Mouse (Mus musculus): Measurements from ENCODE around the gene Tle3. TPM values are rescaled to one million over a fixed set of nuclear protein-coding genes. Genes with fewer than 3 reads are reported as not detected.

Tle3 gene
- total RNA-seq, 2 experiments from 2014 or later = 53.1 to 57.2 TPM

DNA sequence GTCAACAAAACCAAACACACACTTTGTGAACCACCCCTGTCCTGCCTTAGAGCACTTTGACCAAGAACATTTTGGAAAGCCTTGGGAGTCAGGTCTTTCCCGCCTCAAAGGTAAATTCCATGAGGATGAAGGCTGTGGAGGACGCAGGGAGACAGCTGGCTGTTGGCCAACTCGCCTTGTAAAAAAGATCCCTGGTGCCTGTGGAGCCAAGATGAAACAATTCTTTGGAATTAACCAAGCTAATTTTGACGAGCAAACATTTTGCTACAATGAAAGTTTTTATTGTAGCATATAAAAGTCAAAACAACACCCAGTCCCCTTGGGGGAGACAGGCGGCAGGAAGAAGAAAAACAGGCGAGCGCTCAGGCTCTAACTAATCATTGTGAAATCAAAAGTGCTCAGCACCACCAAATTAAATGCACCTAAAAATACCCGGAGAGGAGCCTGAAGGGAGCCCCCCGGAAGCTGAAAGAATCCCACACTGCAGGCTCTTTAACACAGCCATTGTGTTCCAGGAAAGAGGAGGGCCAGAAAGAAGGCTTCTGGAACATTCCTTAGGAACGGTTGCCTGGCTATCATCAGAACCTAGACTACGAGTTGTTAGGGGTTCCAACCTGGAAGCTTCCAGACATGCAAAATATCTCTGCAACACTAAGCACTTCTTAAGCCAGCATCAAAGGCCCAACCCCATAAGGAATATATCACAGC is 69.2 kb downstream of the Tle3 start:
- no peak for DNase-seq (ENCODE audit: low spot score in 2 of 2)
- no peak overlapping the region for H3K27ac ChIP-seq
- TF ChIP-seq CTCF (conservative IDR thresholded peaks at IDR 0.05) = 0 out of 2 replicates have a peak, but pooled peaks have one; percentile 8

GRCm38 (mm10) chr9:61442951-61443630 is 70.9 kb downstream of the Tle3 start:
- Histone ChIP-seq H3K4me3 (no peak overlapping the region), H3K27ac (no peak overlapping the region)
- DNase-seq (ENCODE audit: low spot score in 2 of 2) = no peak
- TF ChIP-seq CTCF (conservative IDR thresholded peaks at IDR 0.05) = no peak

More for the DNA sequence above, 69.2 kb downstream of the Tle3 start:
- H3K4me3 ChIP-seq = no peak overlapping the region

- no peak overlapping the region for H3K27ac ChIP-seq
- no peak for TF ChIP-seq CTCF (conservative IDR thresholded peaks at IDR 0.05)
- no peak for DNase-seq (ENCODE audit: low spot score in 2 of 2)
- H3K4me3 ChIP-seq = no peak overlapping the region
Measured at GRCm38 (mm10) chr9:61445151-61445550, 73.0 kb downstream of the Tle3 start.

GRCm38 (mm10) chr9:61445711-61446222 is 73.6 kb downstream of the Tle3 start:
- no peak for TF ChIP-seq CTCF (conservative IDR thresholded peaks at IDR 0.05)
- DNase-seq (ENCODE audit: low spot score in 2 of 2) = no peak
- Histone ChIP-seq H3K4me3 (no peak overlapping the region), H3K27ac (no peak overlapping the region)

DNA sequence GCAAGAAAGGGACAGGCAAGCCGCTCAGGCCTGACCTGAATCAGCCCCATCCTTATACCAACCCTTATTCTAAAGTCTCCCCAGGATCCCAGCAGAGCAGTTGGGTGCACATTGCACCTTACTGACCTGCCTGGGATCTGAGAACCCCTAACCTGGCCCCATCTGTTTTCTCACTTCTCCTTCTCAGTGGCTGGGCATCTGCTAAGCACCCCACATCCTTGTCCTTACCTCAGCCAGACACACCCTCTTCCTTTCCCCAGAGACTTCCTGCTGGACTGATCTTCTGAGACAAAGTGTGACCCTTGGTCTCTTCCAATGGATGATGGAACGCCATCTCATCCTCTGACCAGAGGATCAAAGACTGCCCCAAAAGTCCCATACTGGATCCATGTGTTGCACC is 74.8 kb downstream of the Tle3 start:
- Histone ChIP-seq H3K4me3 (no peak overlapping the region), H3K27ac (no peak overlapping the region)
- no peak for TF ChIP-seq CTCF (conservative IDR thresholded peaks at IDR 0.05)
- no peak for DNase-seq (ENCODE audit: low spot score in 2 of 2)

DNA sequence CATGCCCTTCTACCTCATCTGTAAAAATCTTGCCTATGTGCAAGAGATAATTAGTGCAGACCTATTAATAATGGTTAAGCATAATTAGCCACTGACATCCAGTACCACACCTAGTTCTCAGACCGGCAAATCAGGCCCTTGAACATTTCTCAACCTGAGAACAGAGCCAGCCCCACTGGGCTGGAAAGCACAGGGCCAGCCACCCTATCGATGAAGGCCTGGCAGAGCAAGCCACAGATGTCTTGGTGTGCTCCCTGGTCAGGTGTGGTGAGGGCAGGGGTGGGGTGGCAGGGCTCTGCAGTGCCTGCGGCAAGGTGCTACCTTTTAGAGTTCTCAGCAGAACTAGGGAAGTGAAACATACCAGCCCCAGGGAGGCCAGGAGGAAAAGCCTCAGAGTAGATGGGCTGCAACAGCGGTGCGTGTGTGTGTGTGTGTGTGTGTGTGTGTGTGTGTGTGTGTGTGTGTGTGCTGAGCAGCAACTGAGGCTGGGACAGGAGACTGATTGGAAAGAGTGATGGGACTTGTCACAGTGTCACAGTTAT is 77.3 kb downstream of the Tle3 start:
- DNase-seq (ENCODE audit: low spot score in 2 of 2) = no peak
- H3K4me3 ChIP-seq = no peak overlapping the region
- no peak for TF ChIP-seq CTCF (conservative IDR thresholded peaks at IDR 0.05)
- H3K27ac ChIP-seq = no peak overlapping the region

GRCm38 (mm10) chr9:61452081-61452480 is 79.9 kb downstream of the Tle3 start:
- DNase-seq (ENCODE audit: low spot score in 2 of 2) = no peak
- no peak for TF ChIP-seq CTCF (conservative IDR thresholded peaks at IDR 0.05)
- Histone ChIP-seq H3K4me3 (no peak overlapping the region), H3K27ac (no peak overlapping the region)

- H3K4me3 ChIP-seq = no peak overlapping the region
- no peak for DNase-seq (ENCODE audit: low spot score in 2 of 2)
- H3K27ac ChIP-seq = no peak overlapping the region
- no peak for TF ChIP-seq CTCF (conservative IDR thresholded peaks at IDR 0.05)
Measured at GRCm38 (mm10) chr9:61455861-61456261, 83.7 kb downstream of the Tle3 start.

DNA sequence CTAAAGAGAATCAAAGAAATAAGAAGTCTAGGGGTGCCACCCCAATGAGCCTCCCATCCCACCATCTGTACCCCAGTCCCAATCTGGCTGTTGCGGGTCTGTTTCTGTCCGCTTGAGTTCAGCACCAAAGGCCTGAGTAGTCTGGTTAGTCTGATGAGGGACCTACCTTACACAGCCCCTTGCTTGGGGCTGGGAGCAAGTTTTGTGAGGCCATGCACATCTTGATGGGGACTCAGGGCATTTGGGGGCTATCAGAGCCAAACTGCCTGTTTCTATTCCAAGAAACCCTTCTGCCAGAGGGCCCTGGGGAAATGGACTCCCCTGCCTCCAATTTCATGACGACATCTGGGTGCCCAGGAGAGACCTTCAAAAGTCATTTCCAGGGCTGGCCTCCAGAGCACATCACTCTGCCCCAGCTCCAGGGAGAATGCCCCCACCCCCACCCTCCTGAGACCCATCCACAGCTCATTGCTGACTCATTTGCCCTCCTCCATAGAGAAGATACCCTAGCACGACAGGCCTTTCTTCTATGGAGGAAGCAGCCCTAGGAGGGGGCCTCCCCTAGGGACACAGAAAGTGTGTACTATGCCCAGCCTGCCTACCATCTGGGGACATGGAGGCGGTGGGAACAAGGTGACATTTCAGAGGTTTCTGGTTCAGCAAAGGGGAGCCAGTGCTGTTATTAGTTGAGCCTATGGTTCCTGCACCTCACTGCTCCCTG is 84.4 kb downstream of the Tle3 start:
- TF ChIP-seq CTCF (conservative IDR thresholded peaks at IDR 0.05) = no peak
- no peak for DNase-seq (ENCODE audit: low spot score in 2 of 2)
- Histone ChIP-seq H3K4me3 (no peak overlapping the region), H3K27ac (no peak overlapping the region)

DNA sequence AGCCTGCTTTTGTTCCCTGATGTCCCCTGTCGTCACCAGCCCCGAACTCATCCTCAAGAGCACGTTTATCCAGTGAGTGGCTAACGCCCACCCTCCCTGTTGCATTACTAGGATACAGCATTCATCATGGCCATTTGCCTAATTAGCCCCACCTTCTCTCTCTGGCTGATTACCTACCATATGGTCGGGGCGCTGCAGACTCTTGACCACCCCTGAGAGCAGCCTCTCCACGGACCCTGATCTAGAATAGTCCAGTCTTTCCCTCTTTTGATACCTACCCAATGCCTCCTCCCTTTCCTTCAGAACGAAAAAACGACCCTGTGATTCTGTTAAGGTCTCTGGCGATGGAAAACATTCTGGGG is 85.0 kb downstream of the Tle3 start:
- TF ChIP-seq CTCF (conservative IDR thresholded peaks at IDR 0.05) = no peak
- Histone ChIP-seq H3K4me3 (no peak overlapping the region), H3K27ac (no peak overlapping the region)
- DNase-seq (ENCODE audit: low spot score in 2 of 2) = no peak

DNA sequence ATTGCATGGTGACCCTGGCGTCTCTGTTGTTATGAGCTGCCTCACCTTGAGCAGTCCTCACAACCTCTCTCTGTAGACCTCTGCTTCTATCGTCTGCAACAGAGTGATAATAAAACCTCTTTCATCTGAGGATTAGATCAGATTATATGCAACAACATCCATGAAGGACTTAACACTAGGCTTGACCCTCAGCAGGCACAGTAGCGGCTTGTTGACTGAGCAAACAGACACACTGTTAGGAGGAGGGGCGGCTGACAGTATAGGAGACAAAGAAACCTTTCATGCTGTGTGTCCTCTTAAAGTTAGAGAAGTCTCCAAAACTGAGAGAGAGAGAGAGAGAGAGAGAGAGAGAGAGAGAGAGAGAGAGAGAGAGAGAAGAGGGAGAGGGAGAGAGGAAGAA is 89.7 kb downstream of the Tle3 start:
- H3K4me3 ChIP-seq = no peak overlapping the region
- H3K27ac ChIP-seq = no peak overlapping the region
- TF ChIP-seq CTCF (conservative IDR thresholded peaks at IDR 0.05) = no peak
- no peak for DNase-seq (ENCODE audit: low spot score in 2 of 2)

DNA sequence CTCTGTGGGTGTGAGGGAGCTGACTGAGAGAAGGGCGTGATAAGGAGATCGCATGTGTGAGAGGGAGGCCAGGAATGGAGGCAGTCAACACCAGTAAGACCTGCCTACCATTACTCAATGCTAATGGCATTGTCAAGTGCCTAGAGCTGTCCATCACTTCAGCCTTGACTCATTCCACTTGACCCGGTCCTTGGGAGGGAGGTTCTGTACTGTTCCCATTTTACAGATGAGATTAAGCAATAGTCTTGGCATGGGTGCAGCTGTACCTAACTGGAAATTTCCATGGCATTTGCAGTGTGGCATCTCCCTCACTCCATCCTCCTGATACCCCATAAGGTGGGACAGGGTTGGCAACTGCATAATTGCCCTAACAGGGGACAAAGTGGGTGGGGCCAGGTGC is 95.3 kb downstream of the Tle3 start:
- Histone ChIP-seq H3K4me3 (no peak overlapping the region), H3K27ac (no peak overlapping the region)
- TF ChIP-seq CTCF (conservative IDR thresholded peaks at IDR 0.05) = no peak
- no peak for DNase-seq (ENCODE audit: low spot score in 2 of 2)
